Mouse (Mus musculus) heart, postnatal 0 days (tissue): Measurements from ENCODE around the gene Pmm1.

ENCODE experiments used
- CTCF ChIP-seq: IDR thresholded peaks from 2 replicates; pipeline ENCODE4 v1.5.1; 2016; ENCODE audit warnings: antibody characterized with exemption, control low read depth, low read depth
- EP300 ChIP-seq: IDR thresholded peaks from 2 replicates; pipeline ENCODE4 v1.6.1; 2016; ENCODE audit warnings: antibody characterized with exemption, low read depth

DNA sequence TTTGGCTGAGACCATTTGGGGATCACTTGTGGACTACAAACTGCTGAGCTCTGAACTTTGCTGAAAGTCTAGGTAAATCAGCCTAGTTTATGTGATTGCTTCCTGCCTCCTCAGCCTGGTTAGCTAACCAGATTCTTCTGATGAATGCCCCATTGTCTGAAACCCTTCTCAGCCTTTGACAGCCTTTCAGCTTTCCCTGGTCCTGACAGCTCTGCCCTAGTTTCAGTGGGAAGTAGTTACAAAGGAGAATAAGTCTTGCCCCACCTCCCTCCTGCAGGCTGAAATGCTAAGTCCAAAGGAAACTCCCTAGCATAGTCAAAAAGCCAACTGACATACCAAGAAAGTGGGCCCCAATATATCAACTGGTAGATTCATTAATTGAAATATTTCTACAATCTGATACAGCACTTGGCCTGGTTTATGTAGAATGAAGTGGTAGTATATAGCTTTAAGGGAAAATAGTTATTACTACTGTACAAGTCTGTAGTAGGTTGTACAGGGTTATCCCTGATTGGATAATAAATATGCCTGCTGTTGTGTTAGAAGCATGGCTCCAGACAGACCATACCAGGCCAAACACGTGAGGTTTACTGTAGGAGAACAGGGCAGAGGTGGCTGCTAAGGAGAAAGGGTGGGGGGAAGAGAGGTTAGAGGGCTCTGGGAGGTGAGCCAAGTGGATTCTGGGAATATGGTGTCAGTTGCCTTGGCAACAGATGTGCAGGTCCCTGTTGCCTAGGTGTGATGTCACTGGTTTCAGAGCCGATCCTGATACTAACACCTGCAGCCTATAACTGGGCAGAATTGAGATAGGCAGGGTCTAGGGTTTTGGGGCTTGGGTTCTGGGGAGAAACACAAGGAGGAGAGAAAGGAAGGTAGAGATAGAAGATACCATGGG lies 24.8 kb upstream of the Pmm1 start:
- no peak for TF ChIP-seq EP300
- TF ChIP-seq CTCF, result no peak
